Mouse (Mus musculus) heart, postnatal 0 days (tissue): ENCODE results near the gene Rln3.
A peak's percentile ranks its signal among the peaks of the same experiment; 100 is the strongest.

Experiments used
- CTCF ChIP-seq: IDR thresholded peaks from 2 replicates; pipeline ENCODE4 v1.5.1; 2016; ENCODE audit warnings: antibody characterized with exemption, control low read depth, low read depth
- EP300 ChIP-seq: IDR thresholded peaks from 2 replicates; pipeline ENCODE4 v1.6.1; 2016; ENCODE audit warnings: antibody characterized with exemption, low read depth

GRCm38 (mm10) chr8:84039050-84039449, 5.8 kb downstream of the Rln3 start:
- TF ChIP-seq CTCF = peak; percentile 87
- no peak for TF ChIP-seq EP300
